Mouse (Mus musculus): ENCODE measurements around the gene Col6a6. TPM values are rescaled to one million over a fixed set of nuclear protein-coding genes. Genes with fewer than 3 reads are reported as not detected.

The Col6a6 gene
- polyA plus RNA-seq, 1 experiment, result 0.28 TPM

- no peaks in the 10 kb centered on the region for H3K4me1 ChIP-seq (ENCODE audit: control insufficient read depth, insufficient read depth, low read length)
- DNase-seq, result no peak
- H3K36me3 ChIP-seq (ENCODE audit: control insufficient read depth, insufficient read depth, low read length), result no peaks in the 10 kb centered on the region
- H3K27me3 ChIP-seq (replicated peaks; ENCODE audit: control insufficient read depth, insufficient read depth, low read length), result no peaks in the 10 kb centered on the region
- TF ChIP-seq CTCF (conservative IDR thresholded peaks at IDR 0.05; ENCODE audit: insufficient read depth, insufficient read length, low read depth, low read length), result no peak
- no peak for TF ChIP-seq POLR2A (IDR thresholded peaks at IDR 0.05; ENCODE audit: low read depth, low read length)
- H3K4me3 ChIP-seq (ENCODE audit: insufficient read depth, low read depth, low read length), result no peak overlapping the region
- H3K27ac ChIP-seq (ENCODE audit: insufficient read depth, low read depth, low read length), result no peak overlapping the region
- WGBS, result 75% methylated on average over 9 of the region's 9 CpGs
Measured at GRCm38 (mm10) chr9:105701966-105702365, 126.0 kb downstream of the Col6a6 start.

GRCm38 (mm10) chr9:105700702-105701101 lies 127.3 kb downstream of the Col6a6 start:
- DNase-seq, result no peak
- Histone ChIP-seq H3K27me3 (replicated peaks; ENCODE audit: control insufficient read depth, insufficient read depth, low read length) (no peaks in the 10 kb centered on the region), H3K4me3 (ENCODE audit: insufficient read depth, low read depth, low read length) (no peak overlapping the region), H3K4me1 (ENCODE audit: control insufficient read depth, insufficient read depth, low read length) (no peaks in the 10 kb centered on the region), H3K36me3 (ENCODE audit: control insufficient read depth, insufficient read depth, low read length) (no peaks in the 10 kb centered on the region), H3K27ac (ENCODE audit: insufficient read depth, low read depth, low read length) (no peak overlapping the region)
- WGBS, result 78% methylated on average over 6 of the region's 6 CpGs
- TF ChIP-seq CTCF (conservative IDR thresholded peaks at IDR 0.05; ENCODE audit: insufficient read depth, insufficient read length, low read depth, low read length) (no peak), POLR2A (IDR thresholded peaks at IDR 0.05; ENCODE audit: low read depth, low read length) (no peak)

- no peaks in the 10 kb centered on the region for H3K27me3 ChIP-seq (replicated peaks; ENCODE audit: control insufficient read depth, insufficient read depth, low read length)
- TF ChIP-seq POLR2A (IDR thresholded peaks at IDR 0.05; ENCODE audit: low read depth, low read length) (no peak), CTCF (conservative IDR thresholded peaks at IDR 0.05; ENCODE audit: insufficient read depth, insufficient read length, low read depth, low read length) (no peak)
- DNase-seq, result peak; percentile 29
- WGBS, result 37% methylated on average over 9 of the region's 9 CpGs
- no peak overlapping the region for H3K27ac ChIP-seq (ENCODE audit: insufficient read depth, low read depth, low read length)
- no peaks in the 10 kb centered on the region for H3K4me1 ChIP-seq (ENCODE audit: control insufficient read depth, insufficient read depth, low read length)
- H3K36me3 ChIP-seq (ENCODE audit: control insufficient read depth, insufficient read depth, low read length), result no peaks in the 10 kb centered on the region
- H3K4me3 ChIP-seq (ENCODE audit: insufficient read depth, low read depth, low read length), result no peak overlapping the region
Measured at GRCm38 (mm10) chr9:105697764-105698396, 130.1 kb downstream of the Col6a6 start.

GRCm38 (mm10) chr9:105696818-105697564 lies 131.0 kb downstream of the Col6a6 start:
- H3K36me3 ChIP-seq (ENCODE audit: control insufficient read depth, insufficient read depth, low read length), result no peaks in the 10 kb centered on the region
- no peak for TF ChIP-seq POLR2A (IDR thresholded peaks at IDR 0.05; ENCODE audit: low read depth, low read length)
- TF ChIP-seq CTCF (conservative IDR thresholded peaks at IDR 0.05; ENCODE audit: insufficient read depth, insufficient read length, low read depth, low read length), result no peak
- no peak overlapping the region for H3K27ac ChIP-seq (ENCODE audit: insufficient read depth, low read depth, low read length)
- no peaks in the 10 kb centered on the region for H3K27me3 ChIP-seq (replicated peaks; ENCODE audit: control insufficient read depth, insufficient read depth, low read length)
- 74% methylated on average over 7 of the region's 7 CpGs for WGBS
- H3K4me3 ChIP-seq (ENCODE audit: insufficient read depth, low read depth, low read length), result no peak overlapping the region
- H3K4me1 ChIP-seq (ENCODE audit: control insufficient read depth, insufficient read depth, low read length), result no peaks in the 10 kb centered on the region
- no peak for DNase-seq

- WGBS, result 2% methylated on average over 5 of the region's 5 CpGs
- Histone ChIP-seq H3K27me3 (replicated peaks; ENCODE audit: control insufficient read depth, insufficient read depth, low read length) (no peaks in the 10 kb centered on the region), H3K36me3 (ENCODE audit: control insufficient read depth, insufficient read depth, low read length) (no peaks in the 10 kb centered on the region), H3K4me1 (ENCODE audit: control insufficient read depth, insufficient read depth, low read length) (no peaks in the 10 kb centered on the region), H3K4me3 (ENCODE audit: insufficient read depth, low read depth, low read length) (no peak overlapping the region), H3K27ac (ENCODE audit: insufficient read depth, low read depth, low read length) (no peak overlapping the region)
- TF ChIP-seq CTCF (conservative IDR thresholded peaks at IDR 0.05; ENCODE audit: insufficient read depth, insufficient read length, low read depth, low read length), result peak; percentile 81
- TF ChIP-seq POLR2A (IDR thresholded peaks at IDR 0.05; ENCODE audit: low read depth, low read length), result no peak
- peak; percentile 86 for DNase-seq
Measured at GRCm38 (mm10) chr9:105693854-105694253, 134.1 kb downstream of the Col6a6 start.

GRCm38 (mm10) chr9:105693056-105693455 lies 134.9 kb downstream of the Col6a6 start:
- Histone ChIP-seq H3K4me1 (ENCODE audit: control insufficient read depth, insufficient read depth, low read length) (no peaks in the 10 kb centered on the region), H3K27ac (ENCODE audit: insufficient read depth, low read depth, low read length) (no peak overlapping the region), H3K4me3 (ENCODE audit: insufficient read depth, low read depth, low read length) (no peak overlapping the region), H3K27me3 (replicated peaks; ENCODE audit: control insufficient read depth, insufficient read depth, low read length) (no peaks in the 10 kb centered on the region), H3K36me3 (ENCODE audit: control insufficient read depth, insufficient read depth, low read length) (no peaks in the 10 kb centered on the region)
- DNase-seq, result no peak
- 88% methylated on average over 9 of the region's 9 CpGs for WGBS
- no peak for TF ChIP-seq CTCF (conservative IDR thresholded peaks at IDR 0.05; ENCODE audit: insufficient read depth, insufficient read length, low read depth, low read length)
- no peak for TF ChIP-seq POLR2A (IDR thresholded peaks at IDR 0.05; ENCODE audit: low read depth, low read length)

GRCm38 (mm10) chr9:105692472-105692871 lies 135.5 kb downstream of the Col6a6 start:
- no peak overlapping the region for H3K4me3 ChIP-seq (ENCODE audit: insufficient read depth, low read depth, low read length)
- no peak for TF ChIP-seq POLR2A (IDR thresholded peaks at IDR 0.05; ENCODE audit: low read depth, low read length)
- TF ChIP-seq CTCF (conservative IDR thresholded peaks at IDR 0.05; ENCODE audit: insufficient read depth, insufficient read length, low read depth, low read length), result no peak
- H3K27me3 ChIP-seq (replicated peaks; ENCODE audit: control insufficient read depth, insufficient read depth, low read length), result no peaks in the 10 kb centered on the region
- 93% methylated on average over 14 of the region's 14 CpGs for WGBS
- H3K36me3 ChIP-seq (ENCODE audit: control insufficient read depth, insufficient read depth, low read length), result no peaks in the 10 kb centered on the region
- no peak for DNase-seq
- no peak overlapping the region for H3K27ac ChIP-seq (ENCODE audit: insufficient read depth, low read depth, low read length)
- no peaks in the 10 kb centered on the region for H3K4me1 ChIP-seq (ENCODE audit: control insufficient read depth, insufficient read depth, low read length)
